Mouse (Mus musculus) ovary, postnatal 14 days (tissue): ENCODE measurements around the gene Trim54.
A peak's percentile ranks its signal among the peaks of the same experiment; 100 is the strongest.

Experiments
- DNase-seq: peaks from one replicate; pipeline ENCODE4 v3.0.0; 2022; ENCODE audit warnings: low spot score

Gene Trim54

GRCm38 (mm10) chr5:31116354-31116753 lies at the start of gene Trim54:
TSS of gene Trim54 (plus strand) at chr5:31116712.
- no peak for DNase-seq

GRCm38 (mm10) chr5:31069810-31070209 lies 46.7 kb upstream of the Trim54 start:
- DNase-seq, result no peak

- DNase-seq, result no peak
Observed at GRCm38 (mm10) chr5:31071059-31071458, 45.5 kb upstream of the Trim54 start.

- DNase-seq, result no peak
Observed at GRCm38 (mm10) chr5:31071821-31072220, 44.7 kb upstream of the Trim54 start.

GRCm38 (mm10) chr5:31073176-31073575 lies 43.3 kb upstream of the Trim54 start:
- no peak for DNase-seq

GRCm38 (mm10) chr5:31076346-31076745 lies 40.2 kb upstream of the Trim54 start:
- DNase-seq, result no peak

- DNase-seq, result no peak
Observed at GRCm38 (mm10) chr5:31080059-31080794, 36.3 kb upstream of the Trim54 start.

- no peak for DNase-seq
Observed at GRCm38 (mm10) chr5:31080795-31081164, 35.7 kb upstream of the Trim54 start.

GRCm38 (mm10) chr5:31081386-31081785 lies 35.1 kb upstream of the Trim54 start:
- no peak for DNase-seq

- DNase-seq, result peak; percentile 46
Observed at GRCm38 (mm10) chr5:31082355-31082754, 34.2 kb upstream of the Trim54 start.

- no peak for DNase-seq
Observed at GRCm38 (mm10) chr5:31082935-31083625, 33.4 kb upstream of the Trim54 start.

- no peak for DNase-seq
Observed at GRCm38 (mm10) chr5:31083949-31084348, 32.6 kb upstream of the Trim54 start.

- DNase-seq, result no peak
Observed at GRCm38 (mm10) chr5:31086606-31087005, 29.9 kb upstream of the Trim54 start.

GRCm38 (mm10) chr5:31087131-31087530 lies 29.4 kb upstream of the Trim54 start:
- DNase-seq, result no peak

GRCm38 (mm10) chr5:31092231-31092975 lies 24.1 kb upstream of the Trim54 start:
- DNase-seq, result no peak

- DNase-seq, result no peak
Observed at GRCm38 (mm10) chr5:31093151-31094041, 23.1 kb upstream of the Trim54 start.

- DNase-seq, result no peak
Observed at GRCm38 (mm10) chr5:31094100-31094798, 22.3 kb upstream of the Trim54 start.

GRCm38 (mm10) chr5:31094799-31095691 lies 21.5 kb upstream of the Trim54 start:
- DNase-seq, result no peak

- DNase-seq, result no peak
Observed at GRCm38 (mm10) chr5:31095711-31096480, 20.6 kb upstream of the Trim54 start.
